Mouse (Mus musculus): ENCODE measurements around the gene Coro1c. TPM values are rescaled to one million over a fixed set of nuclear protein-coding genes. Genes with fewer than 3 reads are reported as not detected.

Gene Coro1c
- polyA plus RNA-seq, 1 experiment from 2014 or later = 102 TPM

GRCm38 (mm10) chr5:113804395-113804966, 104.1 kb downstream of the Coro1c start:
- H3K9ac ChIP-seq (replicated peaks; ENCODE audit: low read depth) = no peak overlapping the region
- H3K4me2 ChIP-seq (replicated peaks; ENCODE audit: low read depth, low read length) = no peak overlapping the region
- no peak overlapping the region for H3K4me3 ChIP-seq (ENCODE audit: low read depth, low read length)
- H3K9me3 ChIP-seq (ENCODE audit: low read length) = no peaks in the 10 kb centered on the region
- no peaks in the 10 kb centered on the region for H3K36me3 ChIP-seq (ENCODE audit: insufficient read depth, low read length)
- DNase-seq (ENCODE audit: low spot score) (no peak), ATAC-seq (no peak)
- no peaks in the 10 kb centered on the region for H3K4me1 ChIP-seq (ENCODE audit: insufficient read depth, low read depth, low read length)
- no peaks in the 10 kb centered on the region for H3K27me3 ChIP-seq (replicated peaks; ENCODE audit: insufficient read depth, low read length)
- H3K27ac ChIP-seq (ENCODE audit: low read length) = no peak overlapping the region
- 56% methylated on average over 7 of the region's 7 CpGs for WGBS
- TF ChIP-seq EP300 (IDR thresholded peaks at IDR 0.05) (no peak), CTCF (IDR thresholded peaks at IDR 0.05) (peak; percentile 25; the same call in 1 of the 2 replicates)

DNA sequence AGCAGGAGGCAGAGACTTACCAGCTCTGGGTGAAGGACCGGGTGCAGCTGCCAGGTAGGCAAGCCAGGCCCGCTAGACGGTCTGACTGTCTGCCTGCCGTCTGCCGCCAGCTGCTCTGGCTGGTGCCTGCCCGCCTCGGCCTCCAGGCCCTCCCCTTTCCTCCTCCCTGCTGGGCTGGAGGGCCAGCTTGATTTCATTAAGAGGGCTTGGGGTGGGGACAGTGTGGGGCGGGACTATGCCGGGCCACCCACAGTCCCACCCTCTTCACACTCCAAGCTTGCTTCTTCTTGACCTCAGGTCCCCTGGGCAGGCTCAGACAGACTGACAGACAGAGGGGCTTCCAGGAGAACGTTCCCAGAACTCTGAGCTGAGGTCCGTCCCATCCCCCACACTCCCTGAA, 108.3 kb downstream of the Coro1c start, which contains the start of gene Tmem119:
Gene Tmem119 (minus strand): TSS at position 237 of the 400 bp plus-strand sequence.
- peak; percentile 90 for DNase-seq (ENCODE audit: low spot score)
- WGBS = 0% methylated on average over 11 of the region's 11 CpGs
- 0 out of 2 replicates have a peak, but pooled peaks cover 8% of the 10 kb centered on the region for H3K4me1 ChIP-seq (ENCODE audit: insufficient read depth, low read depth, low read length)

DNA sequence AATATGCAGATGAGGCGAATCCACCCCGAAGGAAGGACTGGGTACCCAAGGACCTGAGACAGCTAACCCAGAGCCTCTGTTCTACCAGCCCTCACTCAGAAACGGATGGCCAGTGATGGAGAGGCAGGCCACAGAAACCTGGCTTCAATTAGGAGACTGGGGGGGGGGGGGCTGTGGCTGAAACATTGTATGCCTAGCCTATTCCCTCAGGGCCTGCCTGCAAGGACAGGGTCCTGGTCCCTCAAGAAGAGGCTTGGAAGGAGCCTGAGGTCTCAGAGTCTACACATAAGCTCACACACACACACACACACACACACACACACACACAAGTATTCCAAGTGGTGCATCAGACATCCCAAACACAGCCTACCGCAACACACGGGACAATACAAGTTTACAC, 108.9 kb downstream of the Coro1c start:
- H3K4me1 ChIP-seq (ENCODE audit: insufficient read depth, low read depth, low read length) = 0 out of 2 replicates have a peak, but pooled peaks cover 8% of the 10 kb centered on the region
- H3K9ac ChIP-seq (replicated peaks; ENCODE audit: low read depth) = no peak overlapping the region
- TF ChIP-seq CTCF (IDR thresholded peaks at IDR 0.05) = no peak
- no peak for TF ChIP-seq EP300 (IDR thresholded peaks at IDR 0.05)
- DNase-seq (ENCODE audit: low spot score) (no peak), ATAC-seq (peak; percentile 1; the same call in 1 of the 2 replicates)
- H3K27me3 ChIP-seq (replicated peaks; ENCODE audit: insufficient read depth, low read length) = no peaks in the 10 kb centered on the region
- H3K27ac ChIP-seq (ENCODE audit: low read length) = peak overlapping the region; percentile 59
- 36% methylated on average over 5 of the region's 5 CpGs for WGBS
- H3K36me3 ChIP-seq (ENCODE audit: insufficient read depth, low read length) = no peaks in the 10 kb centered on the region
- H3K4me3 ChIP-seq (ENCODE audit: low read depth, low read length) = peak overlapping the region; percentile 33
- H3K4me2 ChIP-seq (replicated peaks; ENCODE audit: low read depth, low read length) = peak overlapping the region; percentile 46
- no peaks in the 10 kb centered on the region for H3K9me3 ChIP-seq (ENCODE audit: low read length)

More for the DNA sequence above, 108.3 kb downstream of the Coro1c start, which contains the start of gene Tmem119:
- H3K27ac ChIP-seq (ENCODE audit: low read length) = peak within 1 kb of the TSS; percentile 59
- no peak within 1 kb of the TSS; the same call in 1 of the 2 replicates for H3K9ac ChIP-seq (replicated peaks; ENCODE audit: low read depth)
- H3K36me3 ChIP-seq (ENCODE audit: insufficient read depth, low read length) = no peaks in the 10 kb centered on the region
- peak within 1 kb of the TSS; percentile 46 for H3K4me2 ChIP-seq (replicated peaks; ENCODE audit: low read depth, low read length)
- peak within 1 kb of the TSS; percentile 33 for H3K4me3 ChIP-seq (ENCODE audit: low read depth, low read length)
- H3K27me3 ChIP-seq (replicated peaks; ENCODE audit: insufficient read depth, low read length) = no peaks in the 10 kb centered on the region
- peak; percentile 93 for ATAC-seq
- TF ChIP-seq CTCF (IDR thresholded peaks at IDR 0.05) = no peak
- TF ChIP-seq EP300 (IDR thresholded peaks at IDR 0.05) = no peak; the same call in 1 of the 2 replicates
- H3K9me3 ChIP-seq (ENCODE audit: low read length) = no peaks in the 10 kb centered on the region

DNA sequence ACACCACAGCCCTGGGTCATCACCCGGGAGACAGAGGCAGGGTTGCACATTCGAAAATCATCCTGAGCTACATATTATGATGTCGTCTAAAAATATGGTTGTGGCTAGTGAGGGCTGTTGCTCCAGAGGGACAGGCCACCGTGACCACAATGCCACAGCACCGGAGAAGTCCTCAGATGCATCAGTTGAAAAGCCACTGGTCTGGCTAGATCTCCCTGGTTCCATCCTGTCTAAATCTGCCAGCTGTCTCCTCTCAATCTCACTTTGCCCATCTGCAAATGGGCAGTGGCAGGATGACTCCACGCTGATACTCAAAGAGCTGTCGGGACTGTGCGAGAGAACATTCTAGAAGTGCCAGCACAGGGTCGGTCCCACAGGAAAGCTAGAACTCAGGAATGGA, 110.0 kb downstream of the Coro1c start:
- ATAC-seq (no peak), DNase-seq (ENCODE audit: low spot score) (no peak)
- TF ChIP-seq CTCF (IDR thresholded peaks at IDR 0.05) (no peak), EP300 (IDR thresholded peaks at IDR 0.05) (no peak)
- Histone ChIP-seq H3K4me1 (ENCODE audit: insufficient read depth, low read depth, low read length) (0 out of 2 replicates have a peak, but pooled peaks cover 8% of the 10 kb centered on the region), H3K27ac (ENCODE audit: low read length) (no peak overlapping the region), H3K9ac (replicated peaks; ENCODE audit: low read depth) (no peak overlapping the region), H3K4me3 (ENCODE audit: low read depth, low read length) (peak overlapping the region; percentile 33; the same call in 1 of the 2 replicates), H3K4me2 (replicated peaks; ENCODE audit: low read depth, low read length) (peak overlapping the region; percentile 46), H3K36me3 (ENCODE audit: insufficient read depth, low read length) (no peaks in the 10 kb centered on the region), H3K27me3 (replicated peaks; ENCODE audit: insufficient read depth, low read length) (no peaks in the 10 kb centered on the region), H3K9me3 (ENCODE audit: low read length) (no peaks in the 10 kb centered on the region)
- 56% methylated on average over 9 of the region's 9 CpGs for WGBS

DNA sequence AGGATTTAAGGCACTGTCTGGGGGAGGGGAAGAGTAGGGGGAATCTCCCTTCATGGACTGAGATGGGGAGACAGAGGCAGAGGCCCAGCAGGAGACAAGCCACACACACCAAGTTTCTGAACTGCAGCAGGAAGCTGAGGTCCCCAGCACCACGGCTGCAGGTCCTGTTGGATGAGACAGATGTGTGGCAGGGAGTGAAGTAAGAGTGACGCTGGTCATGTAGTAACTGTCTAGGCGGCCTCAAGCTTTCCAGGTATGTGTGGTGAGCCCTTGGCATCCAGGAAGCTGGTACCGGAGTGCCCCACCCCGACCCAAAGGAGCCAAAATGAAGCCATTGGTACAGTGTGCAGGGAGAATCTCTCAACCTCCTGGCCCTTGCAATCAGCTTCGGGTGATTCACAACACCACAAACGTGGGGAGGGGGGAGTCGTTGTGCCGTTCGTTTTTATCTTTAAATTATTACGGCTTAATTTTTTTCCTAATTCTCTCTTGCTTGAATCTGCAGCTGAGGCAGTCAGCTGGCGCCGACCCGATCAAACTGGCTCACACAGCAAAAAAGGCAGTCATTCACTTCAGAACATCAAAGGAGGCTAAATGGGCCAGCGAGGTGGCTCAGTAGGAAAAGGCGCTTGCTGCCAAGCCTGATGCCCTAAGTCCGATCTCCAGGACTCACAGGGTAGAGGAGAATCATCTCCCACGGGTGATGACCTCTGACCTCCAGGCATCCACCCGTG, 111.2 kb downstream of the Coro1c start:
- ATAC-seq = no peak
- H3K27me3 ChIP-seq (replicated peaks; ENCODE audit: insufficient read depth, low read length) = no peaks in the 10 kb centered on the region

More for the DNA sequence above, 111.2 kb downstream of the Coro1c start:
- no peak for TF ChIP-seq EP300 (IDR thresholded peaks at IDR 0.05)
- TF ChIP-seq CTCF (IDR thresholded peaks at IDR 0.05) = no peak
- no peak for DNase-seq (ENCODE audit: low spot score)
- H3K36me3 ChIP-seq (ENCODE audit: insufficient read depth, low read length) = no peaks in the 10 kb centered on the region
- no peak overlapping the region for H3K9ac ChIP-seq (replicated peaks; ENCODE audit: low read depth)
- H3K4me2 ChIP-seq (replicated peaks; ENCODE audit: low read depth, low read length) = peak overlapping the region; percentile 46
- no peaks in the 10 kb centered on the region for H3K9me3 ChIP-seq (ENCODE audit: low read length)
- 23% methylated on average over 19 of the region's 19 CpGs for WGBS
- peaks cover 8% of the 10 kb centered on the region; the same call in 1 of the 2 replicates for H3K4me1 ChIP-seq (ENCODE audit: insufficient read depth, low read depth, low read length)
- H3K27ac ChIP-seq (ENCODE audit: low read length) = no peak overlapping the region; the same call in 1 of the 2 replicates
- H3K4me3 ChIP-seq (ENCODE audit: low read depth, low read length) = no peak overlapping the region

Data from lung, postnatal 0 days (tissue).